Mouse (Mus musculus) myocyte (in vitro differentiated cells): ENCODE measurements around the gene Vmn1r191. TPM values are rescaled to one million over a fixed set of nuclear protein-coding genes. Genes with fewer than 3 reads are reported as not detected.
"Not testable (repeated sequence)": the region's sequence is repeated elsewhere in the genome, so short reads cannot be mapped to it uniquely, and the experiment has no call there.

ENCODE experiments used
- H3K27me3 ChIP-seq: one replicate; pipeline ENCODE4 v1.6.1; 2011; ENCODE audit not compliant: control insufficient read depth, insufficient read depth, insufficient read length
- H3K36me3 ChIP-seq: one replicate; pipeline ENCODE4 v1.6.1; 2011; ENCODE audit not compliant: control insufficient read depth, insufficient read depth
- H3K4me2 ChIP-seq: one replicate; pipeline ENCODE4 v1.6.1; 2011; ENCODE audit warnings: low read depth, control low read depth
- H3K4me3 ChIP-seq: one replicate; pipeline ENCODE4 v1.5.1; 2011; ENCODE audit warnings: mild to moderate bottlenecking, control low read depth, moderate library complexity
- H3K79me2 ChIP-seq: one replicate; pipeline ENCODE4 v1.6.1; 2011; ENCODE audit not compliant: control insufficient read depth, insufficient read depth
- H3ac ChIP-seq: one replicate; pipeline ENCODE4 v1.6.1; 2011; ENCODE audit not compliant: control insufficient read depth, insufficient read length
- CEBPB ChIP-seq: IDR thresholded peaks from 2 replicates; pipeline ENCODE4 v1.6.1; 2011; ENCODE audit warnings: mild to moderate bottlenecking, moderate library complexity; ENCODE audit not compliant: poor library complexity, insufficient read depth, severe bottlenecking
- E2F4 ChIP-seq: IDR thresholded peaks from one replicate; pipeline ENCODE4 v1.6.1; 2011; ENCODE audit warnings: mild to moderate bottlenecking, control low read depth, moderate library complexity; ENCODE audit not compliant: insufficient read depth
- MAX ChIP-seq: IDR thresholded peaks from one replicate; pipeline ENCODE4 v1.6.1; 2011; ENCODE audit warnings: low read depth, mild to moderate bottlenecking, control low read depth
- MYOD1 ChIP-seq, 3 experiments: IDR thresholded peaks; one replicate each; pipeline ENCODE4 v1.6.1; 2011; ENCODE audit warnings: control low read depth in 2 of 3, low read depth in 2 of 3, mild to moderate bottlenecking in 2 of 3, moderate library complexity in 1 of 3; ENCODE audit not compliant: insufficient read length in 2 of 3, control insufficient read depth in 1 of 3
- MYOG ChIP-seq, 3 experiments: IDR thresholded peaks; one replicate each; pipeline ENCODE4 v1.6.1; 2011; ENCODE audit warnings: control low read depth in 2 of 3, low read depth in 2 of 3, mild to moderate bottlenecking in 2 of 3; ENCODE audit not compliant: insufficient read length in 2 of 3, control insufficient read depth in 1 of 3, insufficient read depth in 1 of 3
- POLR2A ChIP-seq: IDR thresholded peaks from one replicate; pipeline ENCODE4 v1.6.1; 2011; ENCODE audit warnings: low read depth, mild to moderate bottlenecking, control low read depth, moderate library complexity; ENCODE audit not compliant: insufficient read length
- POLR2AphosphoS2 ChIP-seq: IDR thresholded peaks from one replicate; pipeline ENCODE4 v1.6.1; 2011; ENCODE audit warnings: low read depth, control low read depth; ENCODE audit not compliant: insufficient read length
- REST ChIP-seq: IDR thresholded peaks from one replicate; pipeline ENCODE4 v1.6.1; 2011; ENCODE audit warnings: mild to moderate bottlenecking, control low read depth, moderate library complexity; ENCODE audit not compliant: insufficient read depth, insufficient read length
- SRF ChIP-seq: IDR thresholded peaks from one replicate; pipeline ENCODE4 v1.6.1; 2011; ENCODE audit warnings: low read depth; ENCODE audit not compliant: control insufficient read depth, insufficient read length
- TCF12 ChIP-seq: IDR thresholded peaks from one replicate; pipeline ENCODE4 v1.6.1; 2011; ENCODE audit warnings: mild to moderate bottlenecking, control low read depth; ENCODE audit not compliant: poor library complexity, insufficient read depth, severe bottlenecking
- TCF3 ChIP-seq: IDR thresholded peaks from one replicate; pipeline ENCODE4 v1.6.1; 2011; ENCODE audit warnings: low read depth, control low read depth; ENCODE audit not compliant: insufficient read length
- USF1 ChIP-seq: IDR thresholded peaks from one replicate; pipeline ENCODE4 v1.6.1; 2011; ENCODE audit warnings: low read depth, mild to moderate bottlenecking, control low read depth, moderate library complexity
- polyA plus RNA-seq: library from polyadenylated mRNA; unstranded; fragments of >200 nt; fragmentation: generic; extraction: Trizol; gene quantifications from one replicate; pipeline ENCODE4 v1.2.1, GENCODE M21; 2012; ENCODE audit warnings: missing spikeins

Gene Vmn1r191
- polyA plus RNA-seq, 1 experiment, result not detected

GRCm38 (mm10) chr13:22189313-22189712 lies 5.5 kb upstream of the Vmn1r191 start:
- no peak for TF ChIP-seq TCF12
- TF ChIP-seq MYOG (IDR thresholded peaks at IDR 0.05; ENCODE audit: control insufficient read depth in 1 of 3, insufficient read depth in 1 of 3, insufficient read length in 2 of 3, low read depth in 2 of 3), result no peak
- no peak for TF ChIP-seq USF1
- no peak for TF ChIP-seq CEBPB
- no peak for TF ChIP-seq SRF
- TF ChIP-seq MAX, result no peak
- no peak for TF ChIP-seq MYOD1 (IDR thresholded peaks at IDR 0.05; ENCODE audit: control insufficient read depth in 1 of 3, insufficient read length in 2 of 3, low read depth in 2 of 3)
- no peak for TF ChIP-seq POLR2A
- TF ChIP-seq POLR2AphosphoS2, result no peak
- TF ChIP-seq TCF3, result no peak
- no peak for TF ChIP-seq E2F4
- TF ChIP-seq REST, result no peak
- H3K27me3 ChIP-seq, result no peaks in the 10 kb centered on the region
- H3K36me3 ChIP-seq, result no peaks in the 10 kb centered on the region
- H3ac ChIP-seq, result no peak overlapping the region
- no peak overlapping the region for H3K4me2 ChIP-seq
- no peaks in the 10 kb centered on the region for H3K79me2 ChIP-seq
- H3K4me3 ChIP-seq, result no peak overlapping the region

- Histone ChIP-seq H3K4me2 (no peak overlapping the region), H3ac (no peak overlapping the region), H3K4me3 (no peak overlapping the region), H3K79me2 (no peaks in the 10 kb centered on the region), H3K36me3 (no peaks in the 10 kb centered on the region), H3K27me3 (no peaks in the 10 kb centered on the region)
- TF ChIP-seq MAX (no peak), MYOG (IDR thresholded peaks at IDR 0.05; ENCODE audit: control insufficient read depth in 1 of 3, insufficient read depth in 1 of 3, insufficient read length in 2 of 3, low read depth in 2 of 3) (no peak)
These were observed 15.4 kb downstream of the Vmn1r191 start for GRCm38 (mm10) chr13:22168416-22168815.

GRCm38 (mm10) chr13:22136495-22137293 lies 47.1 kb downstream of the Vmn1r191 start:
- H3K27me3 ChIP-seq, H3ac ChIP-seq, H3K4me3 ChIP-seq, H3K79me2 ChIP-seq, H3K36me3 ChIP-seq, H3K4me2 ChIP-seq: not testable (repeated sequence)

Other genes starting within 250 kb of the Vmn1r191 start
- gene Zfp184, start 238.9 kb downstream of the Vmn1r191 start, polyA plus RNA-seq, result 0.89 TPM
- gene Pom121l2, start 202.8 kb downstream of the Vmn1r191 start, polyA plus RNA-seq, result not detected
- gene Prss16, start 174.2 kb downstream of the Vmn1r191 start, polyA plus RNA-seq, result 0.34 TPM
- gene Hist1h2ah, start 148.4 kb downstream of the Vmn1r191 start, polyA plus RNA-seq, result 2.2 TPM
- 8.2 TPM for gene Hist1h2bk, start 148.1 kb downstream of the Vmn1r191 start, polyA plus RNA-seq
- 31.0 TPM for gene Hist1h4i, start 142.6 kb downstream of the Vmn1r191 start, polyA plus RNA-seq
- gene Hist1h2ag, start 141.0 kb downstream of the Vmn1r191 start, polyA plus RNA-seq, result 4.1 TPM
- 3.4 TPM for gene Hist1h2bj, start 140.8 kb downstream of the Vmn1r191 start, polyA plus RNA-seq
- gene Vmn1r188, start 99.5 kb downstream of the Vmn1r191 start, polyA plus RNA-seq, result not detected
- gene Vmn1r189, start 78.1 kb downstream of the Vmn1r191 start, polyA plus RNA-seq, result not detected
- not detected for gene Vmn1r192, start 7.2 kb upstream of the Vmn1r191 start, polyA plus RNA-seq
- not detected for gene Vmn1r193, start 39.2 kb upstream of the Vmn1r191 start, polyA plus RNA-seq
- not detected for gene Vmn1r194, start 60.2 kb upstream of the Vmn1r191 start, polyA plus RNA-seq
- gene Vmn1r195, start 86.6 kb upstream of the Vmn1r191 start, polyA plus RNA-seq, result not detected
- not detected for gene Vmn1r196, start 106.0 kb upstream of the Vmn1r191 start, polyA plus RNA-seq
- gene Vmn1r197, start 140.6 kb upstream of the Vmn1r191 start, polyA plus RNA-seq, result not detected
- gene Vmn1r198, start 166.4 kb upstream of the Vmn1r191 start, polyA plus RNA-seq, result not detected
- not detected for gene Vmn1r199, start 195.8 kb upstream of the Vmn1r191 start, polyA plus RNA-seq
- not detected for gene Vmn1r200, start 206.4 kb upstream of the Vmn1r191 start, polyA plus RNA-seq